Mouse (Mus musculus) heart, embryonic 14.5 days (tissue): Measurements from ENCODE around the gene Zfhx2. TPM values are rescaled to one million over a fixed set of nuclear protein-coding genes. Genes with fewer than 3 reads are reported as not detected.

Experiments
- polyA plus RNA-seq: library from polyadenylated mRNA; unstranded; fragments of >200 nt; fragmentation: Nextera tagmentation; extraction: Ambion mirVana; gene quantifications from 2 replicates; pipeline ENCODE4 v1.2.1, GENCODE M21; 2014

Zfhx2 gene
- polyA plus RNA-seq, 1 experiment from 2014 or later = 2.6 TPM

Other genes starting within 250 kb of the Zfhx2 start
- gene Homez, start 221.4 kb downstream of the Zfhx2 start, polyA plus RNA-seq = 8.2 and 9.5 TPM in 2 replicates
- 1.7 and 1.9 TPM in 2 replicates for gene Ppp1r3e, start 214.8 kb downstream of the Zfhx2 start, polyA plus RNA-seq
- gene Bcl2l2, start 208.9 kb downstream of the Zfhx2 start, polyA plus RNA-seq = 3.0 and 4.3 TPM in 2 replicates
- not detected in 2 replicates for gene Gm20521, start 208.9 kb downstream of the Zfhx2 start, polyA plus RNA-seq
- 80.6 and 83.8 TPM in 2 replicates for gene Pabpn1, start 199.8 kb downstream of the Zfhx2 start, polyA plus RNA-seq
- gene Slc22a17, start 179.2 kb downstream of the Zfhx2 start, polyA plus RNA-seq = 18.5 and 25.6 TPM in 2 replicates
- gene Efs, start 166.2 kb downstream of the Zfhx2 start, polyA plus RNA-seq = 12.2 and 14.6 TPM in 2 replicates
- not detected in 2 replicates for gene Il25, start 159.6 kb downstream of the Zfhx2 start, polyA plus RNA-seq
- gene Cmtm5, start 156.1 kb downstream of the Zfhx2 start, polyA plus RNA-seq = 0.58 and 0.72 TPM in 2 replicates
- 2,542 and 2,728 TPM in 2 replicates for gene Myh6, start 125.4 kb downstream of the Zfhx2 start, polyA plus RNA-seq
- not detected in 2 replicates for gene Gm17428, start 115.4 kb downstream of the Zfhx2 start, polyA plus RNA-seq
- 5,319 and 5,796 TPM in 2 replicates for gene Myh7, start 97.7 kb downstream of the Zfhx2 start, polyA plus RNA-seq
- 53.8 and 54.9 TPM in 2 replicates for gene Ngdn, start 76.9 kb downstream of the Zfhx2 start, polyA plus RNA-seq
- gene Thtpa, start 2.5 kb upstream of the Zfhx2 start, polyA plus RNA-seq = 12.8 and 15.1 TPM in 2 replicates
- 7.6 and 8.6 TPM in 2 replicates for gene Ap1g2, start 14.3 kb upstream of the Zfhx2 start, polyA plus RNA-seq
- gene Jph4, start 24.6 kb upstream of the Zfhx2 start, polyA plus RNA-seq = 0.05 and 0.18 TPM in 2 replicates
- not detected in 2 replicates for gene Dhrs2, start 129.7 kb upstream of the Zfhx2 start, polyA plus RNA-seq